Mouse (Mus musculus) frontal cortex, adult (tissue): ENCODE measurements at regions not wholly inside any gene's neighbourhood (a gene's known extent, or its start where the extent isn't known, plus 50 kb on each side); places are given as distances from the start of the nearest gene placed in this dataset.

Experiments used
- ATAC-seq: cut with Nextera tagmentation; 2 replicates; pipeline ENCODE4 v1.9.2; 2017; ENCODE audit warnings: mild to moderate bottlenecking, moderate library complexity, mixed read lengths; ENCODE audit not compliant: low TSS enrichment

GRCm38 (mm10) chr10:8072463-8072862 is 116.4 kb upstream of the Tab2 start:
- ATAC-seq = no peak

- ATAC-seq = no peak
Observed at GRCm38 (mm10) chr10:8071858-8072257, 115.8 kb upstream of the Tab2 start.

- ATAC-seq = no peak
Observed at GRCm38 (mm10) chr10:8070472-8070871, 114.4 kb upstream of the Tab2 start.

- ATAC-seq = no peak
Observed at GRCm38 (mm10) chr10:8066926-8067325, 110.9 kb upstream of the Tab2 start.

GRCm38 (mm10) chr10:8065746-8066145 is 109.7 kb upstream of the Tab2 start:
- no peak; the same call in 1 of the 2 replicates for ATAC-seq

- ATAC-seq = no peak
Observed at GRCm38 (mm10) chr10:8064281-8064680, 108.3 kb upstream of the Tab2 start.

GRCm38 (mm10) chr10:8063458-8064090 is 107.5 kb upstream of the Tab2 start:
- peak; percentile 27; the same call in 1 of the 2 replicates for ATAC-seq

GRCm38 (mm10) chr10:8060987-8061386 is 105.0 kb upstream of the Tab2 start:
- no peak for ATAC-seq

- peak; percentile 44; the same call in 1 of the 2 replicates for ATAC-seq
Observed at GRCm38 (mm10) chr10:8059769-8060168, 103.7 kb upstream of the Tab2 start.

GRCm38 (mm10) chr10:8057855-8058254 is 101.8 kb upstream of the Tab2 start:
- no peak for ATAC-seq

- ATAC-seq = no peak
Observed at GRCm38 (mm10) chr10:8055293-8055692, 99.3 kb upstream of the Tab2 start.

GRCm38 (mm10) chr10:8043416-8044163 is 87.6 kb upstream of the Tab2 start:
- no peak for ATAC-seq

GRCm38 (mm10) chr10:8042306-8042705 is 86.3 kb upstream of the Tab2 start:
- ATAC-seq = no peak

GRCm38 (mm10) chr10:8041790-8042189 is 85.8 kb upstream of the Tab2 start:
- no peak for ATAC-seq

GRCm38 (mm10) chr10:8037986-8038631 is 82.1 kb upstream of the Tab2 start:
- ATAC-seq = peak; percentile 29

GRCm38 (mm10) chr10:8036293-8036692 is 80.3 kb upstream of the Tab2 start:
- ATAC-seq = no peak

- ATAC-seq = peak; percentile 72; the same call in 1 of the 2 replicates
Observed at GRCm38 (mm10) chr10:8035310-8035709, 79.3 kb upstream of the Tab2 start.

- ATAC-seq = no peak
Observed at GRCm38 (mm10) chr10:8032203-8032602, 76.2 kb upstream of the Tab2 start.

- no peak for ATAC-seq
Observed at GRCm38 (mm10) chr10:8028840-8029239, 72.8 kb upstream of the Tab2 start.

GRCm38 (mm10) chr10:8027023-8027422 is 71.0 kb upstream of the Tab2 start:
- ATAC-seq = no peak

- no peak for ATAC-seq
Observed at GRCm38 (mm10) chr10:8023741-8024140, 67.7 kb upstream of the Tab2 start.

GRCm38 (mm10) chr10:8021971-8022370 is 65.9 kb upstream of the Tab2 start:
- no peak for ATAC-seq
